Mouse (Mus musculus) heart, embryonic 10.5 days (tissue): ENCODE data around the gene Asns. TPM values are rescaled to one million over a fixed set of nuclear protein-coding genes. Genes with fewer than 3 reads are reported as not detected.

Experiments used
- DNase-seq: peaks from one replicate; pipeline ENCODE4 v3.0.0-alpha.2; 2017; ENCODE audit warnings: low spot score
- H3K27ac ChIP-seq: fragments of 300-500 bp; sonication (generic); 2 replicates; pipeline ENCODE4 v1.5.1; 2016; ENCODE audit warnings: mild to moderate bottlenecking
- H3K27me3 ChIP-seq: fragments of 300-500 bp; sonication (generic); 2 replicates; pipeline ENCODE4 v1.6.1; 2016; ENCODE audit warnings: mild to moderate bottlenecking; ENCODE audit not compliant: poor library complexity, insufficient read depth, severe bottlenecking
- H3K36me3 ChIP-seq: fragments of 300-500 bp; sonication (generic); 2 replicates; pipeline ENCODE4 v1.6.1; 2016; ENCODE audit warnings: mild to moderate bottlenecking, moderate library complexity
- H3K4me1 ChIP-seq: fragments of 300-500 bp; sonication (generic); 2 replicates; pipeline ENCODE4 v1.6.1; 2016; ENCODE audit warnings: mild to moderate bottlenecking
- H3K4me3 ChIP-seq: fragments of 300-500 bp; sonication (generic); 2 replicates; pipeline ENCODE4 v1.5.1; 2016; ENCODE audit warnings: mild to moderate bottlenecking, moderate library complexity
- H3K9me3 ChIP-seq: fragments of 300-500 bp; sonication (generic); 2 replicates; pipeline ENCODE4 v1.6.1; 2016; ENCODE audit warnings: mild to moderate bottlenecking, moderate library complexity
- WGBS: fragments of 180-500 bp; shearing (Covaris S2); methylation state at CpG from one replicate; pipeline ENCODE4 v1.1.7; 2016; 5-methylcytosine and 5-hydroxymethylcytosine counted together
- polyA plus RNA-seq: library from polyadenylated mRNA; unstranded; fragments of >200 nt; fragmentation: Nextera tagmentation; extraction: Ambion mirVana; gene quantifications from 2 replicates; pipeline ENCODE4 v1.2.1, GENCODE M21; 2016

Gene Asns
- polyA plus RNA-seq, 1 experiment from 2014 or later = 84.5 TPM

GRCm38 (mm10) chr6:7697077-7697643, 4.1 kb upstream of the Asns start:
- no peaks in the 10 kb centered on the region for H3K9me3 ChIP-seq
- H3K27ac ChIP-seq = no peak overlapping the region
- no peak overlapping the region for H3K4me3 ChIP-seq
- no peaks in the 10 kb centered on the region for H3K36me3 ChIP-seq
- 80% methylated on average over 4 of the region's 4 CpGs for WGBS
- DNase-seq = no peak
- H3K4me1 ChIP-seq = no peaks in the 10 kb centered on the region
- H3K27me3 ChIP-seq = no peaks in the 10 kb centered on the region

GRCm38 (mm10) chr6:7696641-7697040, 3.6 kb upstream of the Asns start:
- H3K27me3 ChIP-seq = no peaks in the 10 kb centered on the region
- no peak for DNase-seq
- no peaks in the 10 kb centered on the region for H3K4me1 ChIP-seq
- no peaks in the 10 kb centered on the region for H3K9me3 ChIP-seq
- no peak overlapping the region for H3K27ac ChIP-seq
- no peak overlapping the region for H3K4me3 ChIP-seq
- WGBS = 53% methylated on average over 3 of the region's 3 CpGs
- no peaks in the 10 kb centered on the region for H3K36me3 ChIP-seq

- Histone ChIP-seq H3K4me3 (no peak overlapping the region), H3K27ac (no peak overlapping the region), H3K4me1 (no peaks in the 10 kb centered on the region), H3K9me3 (no peaks in the 10 kb centered on the region), H3K36me3 (no peaks in the 10 kb centered on the region), H3K27me3 (no peaks in the 10 kb centered on the region)
- no peak for DNase-seq
- 79% methylated on average over 4 of the region's 4 CpGs for WGBS
Measured at GRCm38 (mm10) chr6:7695901-7696300, 2.8 kb upstream of the Asns start.

- H3K4me3 ChIP-seq = peak overlapping the region; percentile 82; the same call in 1 of the 2 replicates
- no peak overlapping the region for H3K27ac ChIP-seq
- no peaks in the 10 kb centered on the region for H3K9me3 ChIP-seq
- DNase-seq = no peak
- H3K36me3 ChIP-seq = no peaks in the 10 kb centered on the region
- WGBS = 68% methylated on average over 5 of the region's 5 CpGs
- no peaks in the 10 kb centered on the region for H3K27me3 ChIP-seq
- no peaks in the 10 kb centered on the region for H3K4me1 ChIP-seq
Measured at GRCm38 (mm10) chr6:7693666-7694065, 612 bp upstream of the Asns start.

- no peaks in the 10 kb centered on the region for H3K36me3 ChIP-seq
- 0% methylated on average over 12 of the region's 12 CpGs for WGBS
- peak overlapping the region; percentile 91 for H3K27ac ChIP-seq
- no peaks in the 10 kb centered on the region for H3K4me1 ChIP-seq
- no peak for DNase-seq
- H3K27me3 ChIP-seq = no peaks in the 10 kb centered on the region
- H3K9me3 ChIP-seq = no peaks in the 10 kb centered on the region
- H3K4me3 ChIP-seq = peak overlapping the region; percentile 82
Measured at GRCm38 (mm10) chr6:7692451-7692850, 603 bp downstream of the Asns start.

- WGBS = 32% methylated on average over 15 of the region's 15 CpGs
- no peak overlapping the region for H3K27ac ChIP-seq
- DNase-seq = no peak
- peak overlapping the region; percentile 82 for H3K4me3 ChIP-seq
- H3K4me1 ChIP-seq = no peaks in the 10 kb centered on the region
- H3K36me3 ChIP-seq = no peaks in the 10 kb centered on the region
- no peaks in the 10 kb centered on the region for H3K27me3 ChIP-seq
- H3K9me3 ChIP-seq = no peaks in the 10 kb centered on the region
Measured at GRCm38 (mm10) chr6:7692037-7692436, 1.0 kb downstream of the Asns start.

GRCm38 (mm10) chr6:7690456-7690855, 2.6 kb downstream of the Asns start:
- H3K36me3 ChIP-seq = no peaks in the 10 kb centered on the region
- H3K27me3 ChIP-seq = no peaks in the 10 kb centered on the region
- 69% methylated on average over 9 of the region's 9 CpGs for WGBS
- H3K9me3 ChIP-seq = no peaks in the 10 kb centered on the region
- no peaks in the 10 kb centered on the region for H3K4me1 ChIP-seq
- no peak overlapping the region for H3K27ac ChIP-seq
- no peak for DNase-seq
- no peak overlapping the region for H3K4me3 ChIP-seq

GRCm38 (mm10) chr6:7689180-7689579, 3.9 kb downstream of the Asns start:
- DNase-seq = no peak
- Histone ChIP-seq H3K36me3 (0 out of 2 replicates have a peak, but pooled peaks cover 2% of the 10 kb centered on the region), H3K9me3 (no peaks in the 10 kb centered on the region), H3K27me3 (no peaks in the 10 kb centered on the region), H3K4me3 (no peak overlapping the region), H3K4me1 (no peaks in the 10 kb centered on the region), H3K27ac (no peak overlapping the region)
- 71% methylated on average over 12 of the region's 12 CpGs for WGBS

GRCm38 (mm10) chr6:7686047-7686446, 7.0 kb downstream of the Asns start:
- no peaks in the 10 kb centered on the region for H3K4me1 ChIP-seq
- 0 out of 2 replicates have a peak, but pooled peaks cover 4% of the 10 kb centered on the region for H3K36me3 ChIP-seq
- no peak overlapping the region for H3K4me3 ChIP-seq
- no peak for DNase-seq
- H3K9me3 ChIP-seq = no peaks in the 10 kb centered on the region
- H3K27me3 ChIP-seq = no peaks in the 10 kb centered on the region
- 64% methylated on average over 2 of the region's 2 CpGs for WGBS
- no peak overlapping the region for H3K27ac ChIP-seq

GRCm38 (mm10) chr6:7676194-7676901, 16.7 kb downstream of the Asns start:
- Histone ChIP-seq H3K36me3 (0 out of 2 replicates have a peak, but pooled peaks cover 10% of the 10 kb centered on the region), H3K9me3 (no peaks in the 10 kb centered on the region), H3K4me1 (no peaks in the 10 kb centered on the region), H3K27me3 (no peaks in the 10 kb centered on the region), H3K27ac (no peak overlapping the region), H3K4me3 (no peak overlapping the region)
- WGBS = 91% methylated on average over 8 of the region's 8 CpGs
- DNase-seq = no peak

- Histone ChIP-seq H3K27me3 (no peaks in the 10 kb centered on the region), H3K9me3 (no peaks in the 10 kb centered on the region), H3K4me3 (no peak overlapping the region), H3K36me3 (0 out of 2 replicates have a peak, but pooled peaks cover 4% of the 10 kb centered on the region), H3K4me1 (no peaks in the 10 kb centered on the region), H3K27ac (no peak overlapping the region)
- DNase-seq = no peak
- WGBS = 84% methylated on average over 10 of the region's 10 CpGs
Measured at GRCm38 (mm10) chr6:7672438-7673253, 20.4 kb downstream of the Asns start.

- no peaks in the 10 kb centered on the region for H3K4me1 ChIP-seq
- DNase-seq = no peak
- no peaks in the 10 kb centered on the region for H3K27me3 ChIP-seq
- H3K27ac ChIP-seq = no peak overlapping the region
- no peaks in the 10 kb centered on the region for H3K9me3 ChIP-seq
- 0 out of 2 replicates have a peak, but pooled peaks cover 4% of the 10 kb centered on the region for H3K36me3 ChIP-seq
- no peak overlapping the region for H3K4me3 ChIP-seq
- 64% methylated on average over 3 of the region's 3 CpGs for WGBS
Measured at GRCm38 (mm10) chr6:7671429-7671828, 21.6 kb downstream of the Asns start.

- DNase-seq = no peak
- H3K4me3 ChIP-seq = no peak overlapping the region
- 0 out of 2 replicates have a peak, but pooled peaks cover 4% of the 10 kb centered on the region for H3K36me3 ChIP-seq
- 63% methylated on average over 3 of the region's 3 CpGs for WGBS
- H3K4me1 ChIP-seq = no peaks in the 10 kb centered on the region
- H3K9me3 ChIP-seq = no peaks in the 10 kb centered on the region
- H3K27me3 ChIP-seq = no peaks in the 10 kb centered on the region
- H3K27ac ChIP-seq = no peak overlapping the region
Measured at GRCm38 (mm10) chr6:7670588-7670987, 22.5 kb downstream of the Asns start.
